Mouse (Mus musculus) brain, embryonic 14.5 days (tissue): Measurements from ENCODE around the gene Miga2. TPM values are rescaled to one million over a fixed set of nuclear protein-coding genes. Genes with fewer than 3 reads are reported as not detected.

Source experiments
- DNase-seq: peaks from one replicate; pipeline ENCODE4 v3.0.0-alpha.2; 2011; ENCODE audit warnings: low read depth
- CTCF ChIP-seq: fragments of 200-500 bp; IDR thresholded peaks from 2 replicates; pipeline ENCODE4 v1.5.1; 2012; ENCODE audit warnings: inconsistent platforms, mild to moderate bottlenecking, moderate library complexity, borderline replicate concordance; ENCODE audit not compliant: insufficient read depth, insufficient read length; ENCODE audit errors: extremely low read depth
- POLR2A ChIP-seq: fragments of 200-500 bp; IDR thresholded peaks from 2 replicates; pipeline ENCODE4 v1.6.1; 2012; ENCODE audit warnings: mild to moderate bottlenecking, inconsistent platforms, borderline replicate concordance; ENCODE audit not compliant: poor library complexity, insufficient read depth, insufficient read length, severe bottlenecking; ENCODE audit errors: extremely low read depth
- polyA plus RNA-seq: library from polyadenylated mRNA; depleted of rRNA; stranded (reverse); fragments of >200 nt; gene quantifications from 2 replicates; pipeline ENCODE4 v1.2.3, GENCODE M21; 2012

The Miga2 gene
- polyA plus RNA-seq, 1 experiment = 40.4 TPM

DNA sequence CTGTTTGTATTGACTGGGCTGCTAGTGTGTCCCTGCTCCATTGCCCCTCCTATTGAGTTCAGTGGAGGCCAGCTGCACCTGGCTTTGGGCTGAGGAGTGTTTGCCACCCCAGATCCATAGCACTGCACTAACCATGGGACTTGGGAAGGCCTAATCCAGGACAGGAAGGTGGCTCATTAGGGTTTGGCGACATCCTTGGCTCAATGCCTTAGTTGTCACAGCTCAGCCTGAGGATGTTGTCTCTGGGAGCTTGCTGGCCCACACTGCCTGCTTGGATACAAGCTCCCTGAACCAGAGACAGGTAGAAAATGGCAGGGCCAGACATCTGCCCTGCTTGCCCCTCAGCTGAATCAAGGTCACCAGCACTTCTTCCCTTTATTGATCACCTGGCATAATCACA, 37.5 kb downstream of the Miga2 start:
- no peak for TF ChIP-seq POLR2A
- TF ChIP-seq CTCF = no peak
- DNase-seq = peak; percentile 11

DNA sequence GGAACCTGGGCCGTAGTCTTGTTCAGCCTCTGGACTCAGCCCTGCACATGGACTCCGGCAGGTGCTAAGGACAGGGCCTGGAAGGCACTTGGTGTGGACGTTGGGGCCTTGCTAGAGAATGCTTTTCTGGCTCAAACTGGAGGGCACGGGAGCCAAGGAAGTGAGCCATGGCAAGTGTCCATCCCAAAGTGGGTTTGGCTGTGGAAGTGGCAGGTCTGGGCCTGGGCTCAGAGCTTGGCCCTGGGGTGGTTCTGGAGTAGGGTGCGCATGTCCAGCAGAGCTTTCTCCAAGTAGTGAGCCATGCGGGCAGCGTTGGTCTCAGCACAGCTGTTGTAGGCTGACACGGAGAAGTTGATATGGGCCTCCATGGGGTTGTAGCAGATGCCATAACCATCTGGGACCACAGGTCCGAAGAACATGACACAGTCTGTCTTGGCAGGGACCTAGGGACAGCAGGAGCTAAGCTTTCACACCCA, 38.4 kb downstream of the Miga2 start:
- DNase-seq = no peak
- TF ChIP-seq CTCF = no peak
- TF ChIP-seq POLR2A = no peak

DNA sequence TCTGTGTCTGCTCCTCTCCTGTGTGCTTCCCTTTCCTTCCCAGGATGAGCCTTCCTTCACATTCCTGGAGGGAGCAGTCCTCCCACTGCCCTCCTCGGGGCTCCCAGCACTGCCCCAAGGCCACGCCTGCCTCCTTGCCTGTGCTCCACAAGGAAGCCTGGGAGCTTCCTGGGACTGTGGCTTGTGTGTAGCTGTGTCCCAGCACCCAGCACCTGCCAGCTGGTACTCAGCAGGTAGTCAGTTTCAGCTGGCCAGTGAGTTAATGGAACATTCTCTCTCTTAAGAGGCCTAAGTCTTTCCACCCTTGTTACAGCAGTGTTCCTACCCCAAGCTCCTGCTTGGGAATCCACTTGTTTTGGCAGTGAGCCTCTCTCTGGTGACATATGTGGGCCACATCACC, 38.8 kb downstream of the Miga2 start:
- no peak for DNase-seq
- TF ChIP-seq POLR2A (no peak), CTCF (no peak)

DNA sequence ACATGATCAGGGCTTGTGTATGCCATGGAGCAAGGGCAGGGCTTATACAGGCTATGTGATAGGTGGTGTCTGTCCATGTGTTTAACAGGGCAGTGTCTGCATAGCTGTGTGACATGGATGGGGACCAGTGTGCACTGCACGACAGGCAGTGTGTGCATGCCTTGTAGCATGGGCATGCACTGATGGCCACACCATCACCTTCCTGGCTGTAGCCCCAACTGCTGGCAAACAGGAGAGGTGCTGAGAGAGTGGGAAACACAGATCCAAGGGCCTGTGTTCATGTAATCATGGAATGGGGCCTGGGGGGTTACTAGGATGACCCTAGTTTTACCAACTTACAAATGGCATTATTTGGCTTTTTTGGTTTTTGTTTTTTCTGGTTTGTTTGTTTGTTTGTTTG, 39.8 kb downstream of the Miga2 start:
- TF ChIP-seq POLR2A (no peak), CTCF (no peak)
- DNase-seq = no peak

DNA sequence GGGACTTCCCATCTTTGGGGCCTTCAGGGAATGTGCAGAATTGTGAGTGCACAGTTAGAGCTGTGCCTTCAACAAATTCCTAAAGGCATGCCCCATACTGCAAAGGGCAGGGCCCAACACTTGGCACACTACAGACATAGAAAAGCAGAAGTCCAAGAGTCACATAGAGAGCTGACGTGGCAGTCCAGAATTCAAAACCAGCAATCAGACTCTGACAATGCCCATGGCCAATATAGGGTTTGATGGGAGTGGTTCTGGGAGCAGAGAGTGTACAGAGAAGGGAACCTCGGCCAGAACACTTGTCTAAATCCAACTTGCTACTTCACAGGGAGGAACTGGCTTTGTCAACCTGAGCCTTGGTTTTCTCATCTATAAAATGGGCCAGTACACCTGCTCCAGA, 43.2 kb downstream of the Miga2 start:
- no peak for TF ChIP-seq CTCF
- no peak for DNase-seq

DNA sequence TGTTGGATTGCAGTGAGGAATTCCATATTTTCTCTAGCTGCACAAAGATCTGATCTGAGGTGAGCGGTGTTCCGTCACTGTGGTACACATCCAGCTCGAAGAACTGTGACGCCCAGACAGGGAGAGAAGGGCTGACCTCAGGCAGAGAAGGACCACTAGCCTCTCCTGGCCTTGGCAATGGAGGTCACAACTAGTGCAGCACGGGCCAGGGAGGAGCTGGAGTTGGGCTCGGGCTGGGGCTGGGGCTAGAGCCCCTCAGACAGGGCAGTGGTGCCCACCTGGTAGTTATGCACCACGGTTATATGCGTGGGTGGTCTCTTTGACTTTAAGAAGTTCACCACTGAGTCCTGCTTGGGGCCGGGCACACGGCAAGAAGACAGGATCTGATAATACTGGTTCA, 43.7 kb downstream of the Miga2 start:
- TF ChIP-seq CTCF (no peak), POLR2A (no peak)
- DNase-seq = no peak

DNA sequence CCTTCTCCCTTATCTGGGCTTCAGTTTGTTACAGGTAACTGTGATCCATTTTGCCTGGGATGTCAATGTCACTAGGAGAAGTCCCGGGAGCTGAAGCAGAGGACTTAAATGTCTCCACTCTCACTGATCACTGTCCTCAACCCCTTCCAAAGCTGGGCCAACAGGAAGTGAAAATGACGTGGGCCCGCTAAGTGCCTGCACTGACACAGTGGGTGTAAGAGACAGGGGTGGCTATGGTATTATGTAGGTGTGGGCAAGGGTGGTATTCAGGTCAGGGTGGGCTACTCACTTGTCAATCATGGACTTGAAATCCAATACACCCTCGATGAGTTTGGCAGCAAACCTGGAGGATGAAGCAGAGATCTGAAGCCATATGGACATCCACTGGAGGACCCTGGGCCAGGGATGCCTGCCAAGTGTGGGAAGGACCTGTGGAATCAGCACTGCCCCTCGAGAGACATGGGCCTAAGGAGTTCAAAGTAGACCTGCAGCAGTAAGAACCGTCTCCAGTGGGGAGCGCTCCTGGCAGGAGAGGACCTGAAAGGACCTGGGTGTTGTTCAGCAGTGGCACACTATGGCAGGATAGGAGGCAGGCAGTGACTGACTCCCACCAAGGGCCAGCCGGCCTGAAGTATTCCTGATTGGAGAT, 44.5 kb downstream of the Miga2 start:
- TF ChIP-seq CTCF = no peak
- TF ChIP-seq POLR2A = no peak
- no peak for DNase-seq

DNA sequence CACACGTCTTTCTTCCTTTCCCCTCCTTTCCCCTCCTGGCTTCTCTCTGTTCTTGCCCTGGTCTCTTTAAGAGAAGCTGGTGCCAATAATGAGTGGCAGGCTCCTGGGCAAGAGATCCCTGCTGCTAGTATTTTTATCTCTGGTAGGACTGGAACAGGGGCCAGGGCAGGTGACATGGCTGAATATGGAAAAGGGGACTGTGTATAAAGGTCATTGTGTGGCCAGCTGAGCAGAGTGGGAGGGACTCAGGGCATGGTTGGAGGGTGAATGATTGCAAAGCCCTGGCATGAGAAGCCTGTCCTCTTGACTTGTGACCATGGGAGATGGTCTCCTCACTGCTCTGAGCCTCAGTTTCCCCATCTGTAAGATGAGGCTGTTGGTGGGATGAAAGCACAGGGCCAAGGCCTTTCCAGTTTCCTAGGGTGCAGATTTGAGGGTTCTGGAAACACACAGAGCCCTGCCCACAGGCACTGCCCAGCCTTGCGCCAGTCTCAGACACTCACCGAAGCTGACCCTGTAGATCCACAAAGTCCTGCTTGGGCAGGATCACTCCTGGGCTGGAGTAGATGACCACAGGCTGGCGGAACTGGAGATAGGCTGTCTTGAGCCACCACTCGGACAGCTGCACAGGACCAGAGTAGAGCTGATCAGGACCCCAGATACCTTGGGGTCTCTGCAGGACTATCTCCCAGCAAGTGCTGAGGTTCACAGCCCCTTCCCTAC, 45.6 kb downstream of the Miga2 start:
- DNase-seq = no peak
- TF ChIP-seq POLR2A = no peak
- no peak for TF ChIP-seq CTCF

DNA sequence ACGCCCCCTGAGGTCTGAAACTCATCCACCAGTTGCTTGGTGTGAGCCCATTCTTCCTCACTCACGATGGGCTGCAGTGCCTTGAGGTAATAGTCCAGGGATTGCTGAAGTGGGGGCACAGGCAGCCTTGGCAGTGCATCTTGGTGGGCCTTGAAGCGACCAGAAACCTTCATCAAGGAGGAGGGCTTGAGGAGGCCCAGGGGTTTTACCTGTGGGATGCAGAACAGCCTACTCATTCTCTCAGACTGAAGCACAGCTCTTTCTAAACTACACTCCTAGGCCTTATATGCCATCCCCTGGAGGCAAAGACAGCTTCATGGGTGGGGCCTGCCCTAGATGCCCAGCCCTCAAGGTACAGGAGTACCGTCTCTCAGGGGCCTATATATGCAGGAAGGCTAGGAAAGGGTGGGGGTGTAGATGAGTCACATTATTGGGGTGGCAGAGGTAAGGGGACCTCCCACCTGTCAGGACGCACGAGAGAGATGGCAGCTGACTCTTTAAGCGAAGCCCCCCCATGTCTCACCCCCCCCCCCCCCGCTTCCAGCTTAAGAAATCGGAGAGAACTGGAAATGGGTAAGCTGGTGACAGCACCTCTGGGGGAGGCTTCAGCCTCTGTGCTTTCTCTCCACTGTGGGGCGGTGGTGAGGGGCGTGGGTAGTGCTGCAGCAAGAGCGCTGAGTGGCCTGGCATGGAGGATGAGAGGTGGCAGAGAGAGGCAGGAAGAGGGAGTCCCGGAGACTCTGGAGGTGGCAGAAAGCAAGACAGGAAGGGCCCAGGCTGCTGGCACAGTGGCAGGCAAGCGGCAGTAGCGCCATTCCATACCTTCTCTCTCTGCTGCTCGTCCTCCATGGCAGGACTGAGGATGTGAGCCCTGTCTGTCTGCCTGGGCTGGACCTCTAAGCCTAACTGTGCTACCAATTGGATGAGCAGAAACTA, 49.3 kb downstream of the Miga2 start:
- TF ChIP-seq POLR2A = no peak
- no peak for TF ChIP-seq CTCF
- DNase-seq = no peak

DNA sequence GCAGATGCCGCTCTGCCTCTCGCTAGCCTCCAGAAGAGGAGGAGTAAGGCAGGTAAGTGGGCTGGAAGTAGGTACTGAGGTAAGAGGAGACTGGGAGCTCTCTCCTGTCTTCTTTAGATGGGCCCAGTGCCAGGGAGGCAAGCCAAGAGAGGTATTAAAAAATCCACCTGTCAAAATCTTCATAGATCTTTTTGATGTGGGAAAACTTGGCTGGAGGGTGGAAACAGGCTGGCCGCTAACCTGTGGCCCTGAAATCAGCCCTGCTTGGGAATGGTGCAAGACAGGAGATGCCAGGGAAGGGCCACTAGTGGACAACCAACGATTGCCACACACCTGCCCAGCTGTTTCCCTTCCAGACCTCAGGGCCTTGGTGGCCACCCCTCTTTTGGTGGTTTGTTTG, 50.1 kb downstream of the Miga2 start:
- DNase-seq = no peak
- TF ChIP-seq POLR2A = no peak
- TF ChIP-seq CTCF = no peak

DNA sequence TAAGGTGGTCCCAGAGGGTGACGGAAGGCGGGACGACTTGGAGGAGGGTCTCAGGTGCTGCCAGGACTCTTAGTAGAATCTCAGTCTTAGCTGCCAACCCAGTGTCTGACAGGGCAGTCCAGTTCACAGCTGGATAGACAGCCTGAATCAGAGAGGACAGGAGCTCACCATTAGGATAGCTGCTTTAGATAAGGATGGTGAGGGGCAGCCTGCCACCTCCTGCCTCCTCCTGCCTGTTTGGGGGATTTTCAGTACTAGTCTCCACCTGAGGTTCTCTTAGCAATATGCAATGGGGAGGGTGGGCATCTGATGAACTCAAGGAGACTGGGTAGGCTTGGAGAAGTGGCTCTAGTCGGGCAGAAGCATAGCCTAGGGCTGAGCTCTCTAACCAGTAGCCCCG, 50.6 kb downstream of the Miga2 start:
- DNase-seq = no peak
- TF ChIP-seq POLR2A (no peak), CTCF (no peak)
